Mouse (Mus musculus) liver, embryonic 12.5 days (tissue): ENCODE data around the gene Il5. TPM values are rescaled to one million over a fixed set of nuclear protein-coding genes. Genes with fewer than 3 reads are reported as not detected.

Source experiments
- ATAC-seq: fragments of 200-750 bp; cut with Nextera tagmentation; 2 replicates; pipeline ENCODE4 v1.8.0; 2017; ENCODE audit warnings: moderate number of reproducible peaks, mild to moderate bottlenecking, moderate library complexity
- H3K27ac ChIP-seq: fragments of 300-500 bp; sonication (generic); 2 replicates; pipeline ENCODE4 v1.5.1; 2016; ENCODE audit warnings: mild to moderate bottlenecking
- H3K27me3 ChIP-seq: fragments of 300-500 bp; sonication (generic); replicated peaks from 2 replicates; pipeline ENCODE4 v1.6.1; 2016; ENCODE audit warnings: mild to moderate bottlenecking, moderate library complexity
- H3K36me3 ChIP-seq: fragments of 300-500 bp; sonication (generic); 2 replicates; pipeline ENCODE4 v1.6.1; 2016; ENCODE audit warnings: mild to moderate bottlenecking, moderate library complexity
- H3K4me1 ChIP-seq: fragments of 300-500 bp; sonication (generic); 2 replicates; pipeline ENCODE4 v1.6.1; 2016
- H3K4me2 ChIP-seq: fragments of 300-500 bp; sonication (generic); 2 replicates; pipeline ENCODE4 v1.6.1; 2016; ENCODE audit warnings: mild to moderate bottlenecking, moderate library complexity
- H3K4me3 ChIP-seq: fragments of 300-500 bp; sonication (generic); 2 replicates; pipeline ENCODE4 v1.5.1; 2016; ENCODE audit warnings: mild to moderate bottlenecking, moderate library complexity
- H3K9ac ChIP-seq: fragments of 300-500 bp; sonication (generic); 2 replicates; pipeline ENCODE4 v1.6.1; 2016; ENCODE audit warnings: mild to moderate bottlenecking, moderate library complexity
- H3K9me3 ChIP-seq: fragments of 300-500 bp; sonication (generic); replicated peaks from 2 replicates; pipeline ENCODE4 v1.6.1; 2016; ENCODE audit warnings: mild to moderate bottlenecking, moderate library complexity
- WGBS: fragments of 180-500 bp; shearing (Covaris S2); methylation state at CpG from one replicate; pipeline ENCODE4 v1.1.7; 2016; ENCODE audit not compliant: insufficient replicate concordance; 5-methylcytosine and 5-hydroxymethylcytosine counted together
- polyA plus RNA-seq: library from polyadenylated mRNA; unstranded; fragments of >200 nt; fragmentation: Nextera tagmentation; extraction: Ambion mirVana; gene quantifications from 2 replicates; pipeline ENCODE4 v1.2.1, GENCODE M21; 2016

The Il5 gene
- not detected in 2 replicates for polyA plus RNA-seq

- no peak for ATAC-seq
- no peaks in the 10 kb centered on the region for H3K4me1 ChIP-seq
- H3K27me3 ChIP-seq: peaks cover 9% of the 10 kb centered on the region
- 79% methylated on average over 6 of the region's 6 CpGs for WGBS
- no peak within 1 kb of the TSS for H3K27ac ChIP-seq
- no peak within 1 kb of the TSS for H3K9ac ChIP-seq
- no peak within 1 kb of the TSS for H3K4me2 ChIP-seq
- H3K4me3 ChIP-seq: no peak within 1 kb of the TSS
- no peaks in the 10 kb centered on the region for H3K9me3 ChIP-seq
- H3K36me3 ChIP-seq: no peaks in the 10 kb centered on the region
These were observed at the start of gene Il5 for GRCm38 (mm10) chr11:53720715-53721114. Il5 (plus strand) TSS chr11:53720794.

- Histone ChIP-seq H3K27ac (no peak overlapping the region), H3K27me3 (no peaks in the 10 kb centered on the region), H3K4me2 (no peak overlapping the region), H3K36me3 (peaks cover 89% of the 10 kb centered on the region), H3K9me3 (no peaks in the 10 kb centered on the region), H3K4me3 (no peak overlapping the region), H3K4me1 (no peaks in the 10 kb centered on the region), H3K9ac (no peak overlapping the region)
- WGBS: 88% methylated on average over 4 of the region's 4 CpGs
- ATAC-seq: no peak
These were observed 49.2 kb upstream of the Il5 start for GRCm38 (mm10) chr11:53671414-53671813.

- Histone ChIP-seq H3K36me3 (peaks cover 84% of the 10 kb centered on the region), H3K27ac (no peak overlapping the region), H3K4me2 (no peak overlapping the region), H3K9ac (no peak overlapping the region), H3K4me1 (no peaks in the 10 kb centered on the region), H3K27me3 (no peaks in the 10 kb centered on the region), H3K9me3 (no peaks in the 10 kb centered on the region), H3K4me3 (no peak overlapping the region)
- no peak for ATAC-seq
- WGBS: 85% methylated on average over 4 of the region's 4 CpGs
These were observed 40.5 kb upstream of the Il5 start for GRCm38 (mm10) chr11:53680141-53680540.

GRCm38 (mm10) chr11:53681686-53682085, 38.9 kb upstream of the Il5 start:
- no peaks in the 10 kb centered on the region for H3K27me3 ChIP-seq
- no peak overlapping the region for H3K27ac ChIP-seq
- no peak overlapping the region for H3K4me2 ChIP-seq
- ATAC-seq: no peak
- H3K4me1 ChIP-seq: no peaks in the 10 kb centered on the region
- 79% methylated on average over 2 of the region's 2 CpGs for WGBS
- H3K9ac ChIP-seq: no peak overlapping the region
- H3K4me3 ChIP-seq: no peak overlapping the region
- peaks cover 84% of the 10 kb centered on the region for H3K36me3 ChIP-seq
- no peaks in the 10 kb centered on the region for H3K9me3 ChIP-seq

- H3K4me2 ChIP-seq: no peak overlapping the region
- H3K9ac ChIP-seq: no peak overlapping the region
- WGBS: 76% methylated on average over 2 of the region's 2 CpGs
- no peaks in the 10 kb centered on the region for H3K4me1 ChIP-seq
- H3K27ac ChIP-seq: no peak overlapping the region
- no peak overlapping the region for H3K4me3 ChIP-seq
- peaks cover 84% of the 10 kb centered on the region for H3K36me3 ChIP-seq
- no peaks in the 10 kb centered on the region for H3K9me3 ChIP-seq
- H3K27me3 ChIP-seq: no peaks in the 10 kb centered on the region
- no peak for ATAC-seq
These were observed 38.4 kb upstream of the Il5 start for GRCm38 (mm10) chr11:53682170-53682569.

- no peak for ATAC-seq
- Histone ChIP-seq H3K4me3 (no peak overlapping the region), H3K27me3 (no peaks in the 10 kb centered on the region), H3K27ac (no peak overlapping the region), H3K4me1 (no peaks in the 10 kb centered on the region), H3K9me3 (no peaks in the 10 kb centered on the region), H3K9ac (no peak overlapping the region), H3K4me2 (no peak overlapping the region), H3K36me3 (peaks cover 86% of the 10 kb centered on the region)
- 83% methylated on average over 9 of the region's 9 CpGs for WGBS
These were observed 37.5 kb upstream of the Il5 start for GRCm38 (mm10) chr11:53682994-53683530.

GRCm38 (mm10) chr11:53691979-53692378, 28.6 kb upstream of the Il5 start:
- H3K4me1 ChIP-seq: no peaks in the 10 kb centered on the region
- 83% methylated on average over 10 of the region's 10 CpGs for WGBS
- H3K27ac ChIP-seq: no peak overlapping the region
- H3K9me3 ChIP-seq: no peaks in the 10 kb centered on the region
- H3K4me3 ChIP-seq: no peak overlapping the region
- no peak overlapping the region for H3K9ac ChIP-seq
- ATAC-seq: no peak
- H3K27me3 ChIP-seq: no peaks in the 10 kb centered on the region
- H3K36me3 ChIP-seq: peaks cover 72% of the 10 kb centered on the region
- no peak overlapping the region for H3K4me2 ChIP-seq

GRCm38 (mm10) chr11:53698521-53698920, 22.1 kb upstream of the Il5 start:
- Histone ChIP-seq H3K4me2 (no peak overlapping the region), H3K27me3 (no peaks in the 10 kb centered on the region), H3K4me3 (no peak overlapping the region), H3K4me1 (0 out of 2 replicates have a peak, but pooled peaks cover 4% of the 10 kb centered on the region), H3K27ac (no peak overlapping the region), H3K9ac (no peak overlapping the region), H3K36me3 (peaks cover 86% of the 10 kb centered on the region), H3K9me3 (no peaks in the 10 kb centered on the region)
- no peak for ATAC-seq
- WGBS: 91% methylated on average over 2 of the region's 2 CpGs

- peaks cover 87% of the 10 kb centered on the region for H3K36me3 ChIP-seq
- H3K4me1 ChIP-seq: peaks cover 8% of the 10 kb centered on the region; the same call in 1 of the 2 replicates
- no peak overlapping the region for H3K9ac ChIP-seq
- ATAC-seq: no peak
- no peaks in the 10 kb centered on the region for H3K9me3 ChIP-seq
- no peak overlapping the region for H3K4me3 ChIP-seq
- H3K27ac ChIP-seq: no peak overlapping the region
- 75% methylated on average over 4 of the region's 4 CpGs for WGBS
- no peaks in the 10 kb centered on the region for H3K27me3 ChIP-seq
- H3K4me2 ChIP-seq: no peak overlapping the region
These were observed 21.2 kb upstream of the Il5 start for GRCm38 (mm10) chr11:53699351-53699750.

GRCm38 (mm10) chr11:53706236-53706933, 14.2 kb upstream of the Il5 start:
- peaks cover 29% of the 10 kb centered on the region for H3K36me3 ChIP-seq
- WGBS: 5% methylated on average over 29 of the region's 29 CpGs
- no peaks in the 10 kb centered on the region for H3K9me3 ChIP-seq
- no peaks in the 10 kb centered on the region for H3K27me3 ChIP-seq
- H3K4me3 ChIP-seq: peak overlapping the region; percentile 82
- H3K27ac ChIP-seq: peak overlapping the region; percentile 93
- peaks cover 32% of the 10 kb centered on the region for H3K4me1 ChIP-seq
- ATAC-seq: peak; percentile 72
- H3K9ac ChIP-seq: peak overlapping the region; percentile 86
- peak overlapping the region; percentile 95 for H3K4me2 ChIP-seq

- H3K27ac ChIP-seq: peak within 1 kb of the TSS; percentile 93
- peak within 1 kb of the TSS; percentile 82 for H3K4me3 ChIP-seq
- H3K9ac ChIP-seq: peak within 1 kb of the TSS; percentile 86
- H3K36me3 ChIP-seq: peaks cover 21% of the 10 kb centered on the region
- H3K9me3 ChIP-seq: no peaks in the 10 kb centered on the region
- H3K4me1 ChIP-seq: peaks cover 32% of the 10 kb centered on the region
- H3K4me2 ChIP-seq: peak within 1 kb of the TSS; percentile 95
- no peaks in the 10 kb centered on the region for H3K27me3 ChIP-seq
- ATAC-seq: peak; percentile 95
- 3% methylated on average over 55 of the region's 55 CpGs for WGBS
These were observed 13.5 kb upstream of the Il5 start, which contains the start of gene Rad50 for GRCm38 (mm10) chr11:53706934-53707717. Rad50 (minus strand) TSS chr11:53707319.

- Histone ChIP-seq H3K27me3 (no peaks in the 10 kb centered on the region), H3K9me3 (no peaks in the 10 kb centered on the region), H3K27ac (peak overlapping the region; percentile 93; the same call in 1 of the 2 replicates), H3K9ac (peak overlapping the region; percentile 86), H3K36me3 (peaks cover 18% of the 10 kb centered on the region), H3K4me3 (peak overlapping the region; percentile 82), H3K4me2 (peak overlapping the region; percentile 95), H3K4me1 (peaks cover 32% of the 10 kb centered on the region)
- WGBS: 82% methylated on average over 3 of the region's 3 CpGs
- no peak for ATAC-seq
These were observed 12.9 kb upstream of the Il5 start for GRCm38 (mm10) chr11:53707718-53708009.
